Mouse (Mus musculus) gastrocnemius, postnatal 25 days (tissue): ENCODE data around the gene Spns3. TPM values are rescaled to one million over a fixed set of nuclear protein-coding genes. Genes with fewer than 3 reads are reported as not detected.

Source experiments
- DNase-seq: peaks from one replicate; pipeline ENCODE4 v3.0.0; 2022
- total RNA-seq, 2 experiments: library from RNA; stranded (reverse); gene quantifications; 1 replicate in 1 of 2; 2 replicates in 1 of 2; pipeline ENCODE4 v1.2.3; 2021

The Spns3 gene
- total RNA-seq, 2 experiments from 2014 or later = 0.11 to 0.26 TPM

DNA sequence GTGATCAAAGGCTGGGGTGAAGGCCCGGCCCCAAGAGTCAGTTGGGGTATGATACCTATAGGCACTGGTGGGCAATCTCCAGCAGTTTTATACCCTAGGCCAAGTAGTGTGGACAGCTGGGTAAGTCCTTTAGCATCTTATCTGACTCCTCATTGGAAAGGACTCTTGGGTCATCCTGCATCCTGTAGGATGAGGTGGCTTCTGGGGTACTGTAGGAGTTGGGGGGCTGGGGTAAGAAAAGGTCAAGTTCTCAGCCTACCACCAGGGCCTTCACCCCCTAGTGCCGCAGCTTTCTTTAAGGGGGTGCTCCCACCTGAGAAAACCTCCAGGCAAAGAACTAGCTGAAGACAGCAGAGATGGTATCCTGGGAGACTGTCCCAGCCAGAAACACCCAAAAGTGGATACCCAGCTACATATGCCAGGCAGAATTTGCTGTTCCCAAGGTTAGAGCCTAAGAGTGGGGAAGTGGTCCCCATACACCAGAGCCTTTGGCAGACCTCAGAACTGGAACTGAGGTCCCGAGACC lies 98.1 kb downstream of the Spns3 start:
- no peak for DNase-seq

DNA sequence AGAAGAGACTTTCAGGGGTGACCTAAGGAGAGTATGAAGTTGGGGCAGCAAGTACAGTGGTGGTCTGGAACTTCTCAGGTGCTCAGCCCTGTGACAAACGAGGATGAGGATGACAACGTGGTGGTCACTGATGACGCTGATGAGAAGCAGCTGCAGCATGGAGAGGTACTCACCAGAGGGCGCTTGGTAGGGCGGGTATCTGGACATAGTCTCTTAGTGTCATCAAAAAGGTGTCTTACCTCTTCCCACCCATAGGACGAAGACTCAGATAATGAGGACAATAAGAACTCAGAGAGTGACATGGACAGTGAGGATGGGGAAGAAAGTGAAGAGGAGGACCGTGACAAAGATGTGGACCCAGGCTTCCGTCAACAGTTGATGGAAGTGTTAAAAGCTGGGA lies 102.8 kb downstream of the Spns3 start:
- no peak for DNase-seq

DNA sequence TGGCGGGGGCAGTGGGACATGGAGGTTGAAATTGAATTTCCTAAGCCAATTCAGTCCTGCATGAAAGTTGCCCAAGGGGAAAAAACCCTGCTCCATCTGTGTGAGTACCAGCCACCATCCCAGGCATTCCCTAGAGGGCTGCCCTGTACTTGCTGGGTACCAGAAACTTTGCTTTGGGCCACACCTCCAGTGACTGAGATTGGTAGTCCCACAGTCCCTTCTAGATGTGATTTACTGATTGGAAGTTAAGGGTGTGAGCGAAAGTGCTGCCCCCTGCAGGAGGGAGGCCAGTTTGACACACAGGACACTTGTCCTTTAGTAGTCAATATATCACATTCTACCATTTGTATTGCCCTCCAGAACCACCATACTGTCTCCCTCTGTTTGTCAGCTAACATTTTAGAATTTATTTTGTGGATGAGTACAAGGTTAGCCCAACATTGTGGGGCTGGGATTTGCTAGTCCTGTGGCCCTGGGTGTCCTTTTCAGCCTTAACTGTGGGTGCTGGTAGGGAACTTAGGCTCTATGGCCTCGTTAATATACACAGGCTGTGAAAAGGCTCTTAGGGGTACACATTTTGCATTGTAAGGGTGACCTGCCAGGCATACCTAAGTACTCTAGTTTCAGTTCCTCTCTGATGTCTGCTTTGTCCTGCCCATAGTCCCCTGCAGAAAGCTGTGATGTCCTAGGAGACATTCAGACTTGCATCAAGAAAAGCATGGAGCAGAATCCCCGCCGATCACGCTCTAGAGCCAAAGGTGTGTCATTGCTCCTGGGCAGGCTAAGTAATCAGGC lies 103.8 kb downstream of the Spns3 start:
- no peak for DNase-seq

Other genes with a start within 250 kb of the Spns3 start
- 1 to 10 TPM; 4.6 TPM for gene Xaf1, start 248.9 kb downstream of the Spns3 start, total RNA-seq
- gene Fbxo39, start 236.1 kb downstream of the Spns3 start, total RNA-seq = not detected
- under 1 TPM; 0.64 to 0.70 TPM for gene Tekt1, start 188.1 kb downstream of the Spns3 start, total RNA-seq
- gene Smtnl2, start 138.8 kb downstream of the Spns3 start, total RNA-seq = 100 to 1,000 TPM; 219 to 223 TPM
- under 1 TPM; 0.38 TPM for gene Ggt6, start 115.0 kb downstream of the Spns3 start, total RNA-seq
- gene Mybbp1a, start 109.2 kb downstream of the Spns3 start, total RNA-seq = 10 to 100 TPM; 52.1 to 56.5 TPM
- gene Spns2, start 60.6 kb downstream of the Spns3 start, total RNA-seq = 10 to 100 TPM; 12.4 to 16.9 TPM
- 10 to 100 TPM; 74.3 to 77.4 TPM for gene Ube2g1, start 56.8 kb upstream of the Spns3 start, total RNA-seq
- gene Ankfy1, start 139.5 kb upstream of the Spns3 start, total RNA-seq = 1 to 10 TPM; 8.0 to 9.0 TPM
- 10 to 100 TPM; 12.9 to 14.6 TPM for gene Cyb5d2, start 245.6 kb upstream of the Spns3 start, total RNA-seq
- 10 to 100 TPM; 12.5 to 12.8 TPM for gene Zzef1, start 245.7 kb upstream of the Spns3 start, total RNA-seq